Mouse (Mus musculus): Measurements from ENCODE around the gene Gjb4.

- TF ChIP-seq CTCF (IDR thresholded peaks at IDR 0.05; ENCODE audit: low read depth) (no peak), EP300 (IDR thresholded peaks at IDR 0.05; ENCODE audit: low read depth) (no peak)
Measured at GRCm38 (mm10) chr4:127375541-127376177, 21.8 kb upstream of the Gjb4 start.

Measured in liver, postnatal 0 days (tissue).